Mouse (Mus musculus) megakaryocyte, embryonic 14.5 days (primary cell): ENCODE data around the gene Ermard.
"Not testable (repeated sequence)": the region's sequence is repeated elsewhere in the genome, so short reads cannot be mapped to it uniquely, and the experiment has no call there.

Experiments used
- FLI1 ChIP-seq: IDR thresholded peaks from 2 replicates; pipeline ENCODE4 v1.6.1; 2012; ENCODE audit warnings: low read length, inconsistent platforms, mixed read lengths
- GATA1 ChIP-seq: IDR thresholded peaks from 3 replicates; pipeline ENCODE4 v1.6.1; 2012; ENCODE audit warnings: mixed read lengths, low read length, inconsistent platforms, borderline replicate concordance

- not testable (repeated sequence) for TF ChIP-seq GATA1, FLI1
These were observed 46.9 kb upstream of the Ermard start for GRCm38 (mm10) chr17:14994140-14994539.
